Mouse (Mus musculus) erythroid progenitor cell, adult 5-6 weeks (primary cell): Measurements from ENCODE around the gene Adcy10. TPM values are rescaled to one million over a fixed set of nuclear protein-coding genes. Genes with fewer than 3 reads are reported as not detected.

Experiments used
- ATAC-seq: replicated peaks from 2 replicates; pipeline ENCODE4 v1.8.0; 2016; ENCODE audit warnings: moderate number of reproducible peaks, mild to moderate bottlenecking, moderate TSS enrichment, inconsistent platforms; ENCODE audit not compliant: poor library complexity, low FRiP score, severe bottlenecking
- total RNA-seq, 2 experiments: library from RNA; stranded (forward) in 1 of 2; stranded (reverse) in 1 of 2; fragments of 150-400 nt in 1 of 2; fragments of 186-747, 209-891 nt in 1 of 2; gene quantifications; 2 replicates each; pipeline versions ENCODE4 v1.2.3 to v1.2.4; 2015 to 2017; ENCODE audit warnings: low replicate concordance in 2 of 2

Gene Adcy10
- total RNA-seq, 2 experiments from 2014 or later: 0.15 TPM; not detected in 1

DNA sequence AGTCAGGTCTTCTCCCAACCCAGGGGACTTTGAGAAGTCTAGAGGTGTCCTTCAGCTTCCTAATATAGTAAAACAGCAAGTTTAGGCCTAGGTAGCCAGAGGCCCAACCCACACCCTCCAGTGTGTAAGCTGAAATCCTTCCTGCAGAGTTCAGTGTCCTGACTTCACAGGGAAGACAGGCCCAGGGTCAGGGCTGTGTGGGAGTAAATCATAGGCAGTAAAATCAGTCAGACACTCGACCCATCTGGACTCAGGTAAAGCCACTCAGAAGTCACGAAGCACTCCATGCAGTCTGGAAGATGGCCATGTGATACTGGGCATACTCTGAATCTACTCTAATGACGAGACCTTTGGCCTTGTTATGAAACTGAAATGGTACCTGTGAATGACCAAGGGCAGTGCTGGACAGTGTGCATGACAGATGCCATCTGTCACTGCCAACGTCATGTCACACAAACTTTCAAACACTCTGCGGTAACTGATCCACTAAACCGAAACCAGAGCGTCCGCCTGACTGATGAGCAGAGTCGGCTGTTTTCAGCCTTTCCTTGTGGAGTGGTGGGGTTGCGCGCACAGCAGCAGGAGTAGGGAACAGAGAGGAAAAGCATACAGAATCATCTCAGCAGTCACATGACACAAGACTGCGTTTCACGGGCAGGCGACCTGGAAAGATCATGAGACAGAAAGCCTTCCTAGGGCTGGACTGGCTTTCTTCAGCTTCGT is 109.9 kb downstream of the Adcy10 start:
- no peak for ATAC-seq

DNA sequence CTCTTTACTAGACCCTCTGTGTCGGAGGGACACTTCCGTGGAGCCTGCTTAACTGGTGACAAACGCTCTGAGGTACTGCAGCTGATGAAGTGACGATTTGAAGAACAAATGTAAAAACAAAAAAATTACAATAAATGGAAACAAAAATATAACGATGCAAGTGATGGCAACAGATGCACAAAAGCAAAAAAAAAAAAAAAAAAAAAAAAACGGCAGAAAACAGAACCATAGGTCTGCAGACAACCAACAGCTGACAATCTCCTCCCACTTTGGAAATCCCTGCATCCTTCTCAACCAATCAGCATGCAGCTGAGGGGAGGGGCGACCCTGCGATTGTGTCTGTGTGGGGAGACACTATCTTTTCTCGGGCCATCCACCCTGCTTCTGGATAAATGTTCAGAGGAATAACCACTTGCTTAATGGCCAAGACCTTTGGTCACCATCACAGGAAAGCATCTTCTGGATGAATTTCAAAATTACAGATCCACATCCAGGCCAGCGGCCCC is 116.8 kb downstream of the Adcy10 start:
- no peak for ATAC-seq

DNA sequence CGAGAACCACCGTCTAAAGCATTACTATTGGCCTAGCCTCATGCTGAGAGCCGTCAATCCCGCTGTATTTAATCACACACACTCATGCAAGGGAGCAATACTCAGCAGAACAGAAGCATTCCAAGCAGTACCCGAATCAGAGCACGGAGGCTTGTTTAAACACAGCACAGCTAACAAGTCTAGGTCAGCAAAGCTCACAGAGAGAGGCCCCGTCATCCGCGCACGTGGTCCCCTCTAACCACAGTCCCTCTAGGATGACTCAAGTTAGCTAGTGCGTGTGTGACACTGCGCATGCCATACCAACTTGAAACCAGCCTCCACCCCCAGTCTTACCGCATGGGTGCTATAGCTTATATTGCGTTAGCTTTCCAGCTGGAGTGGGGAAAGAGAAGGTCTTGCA is 118.2 kb downstream of the Adcy10 start:
- no peak for ATAC-seq

DNA sequence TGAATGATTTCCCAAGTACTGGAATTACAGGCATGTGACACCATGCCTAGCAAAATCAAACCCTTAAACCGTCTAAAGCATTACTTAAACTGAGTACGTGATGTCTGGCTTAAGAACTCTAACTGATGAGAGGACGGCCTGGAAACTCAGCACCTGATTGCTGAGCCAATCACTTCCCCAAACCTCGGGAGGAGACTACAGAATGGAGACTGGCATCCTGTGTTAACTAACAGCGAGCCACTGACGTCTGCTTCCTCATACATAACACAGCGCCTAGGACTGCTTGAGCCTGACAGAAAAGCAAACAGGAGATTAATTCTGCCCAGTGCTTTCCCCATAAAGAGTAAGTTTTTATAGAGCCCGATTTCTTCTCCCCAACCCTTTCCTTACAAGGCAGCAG is 119.2 kb downstream of the Adcy10 start:
- no peak for ATAC-seq

DNA sequence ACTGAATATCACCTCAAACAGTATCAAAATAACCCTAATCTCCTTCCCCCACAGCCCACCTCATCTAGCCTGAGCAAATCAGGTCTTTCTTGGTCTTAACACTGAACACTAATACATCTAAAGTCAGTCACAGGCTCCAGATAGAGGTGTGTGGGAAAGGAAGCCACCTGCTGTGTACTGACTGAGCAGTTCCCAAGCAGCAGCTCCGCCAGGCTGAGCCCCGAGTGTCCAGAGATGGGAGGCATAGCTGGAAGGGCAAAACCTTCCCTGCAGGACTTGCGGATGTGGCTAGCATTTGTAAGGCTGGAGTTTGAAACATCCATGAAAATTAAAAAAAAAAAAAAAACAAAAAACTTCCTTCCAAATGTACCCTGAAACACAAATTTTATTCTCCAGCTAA is 120.1 kb downstream of the Adcy10 start:
- no peak for ATAC-seq

DNA sequence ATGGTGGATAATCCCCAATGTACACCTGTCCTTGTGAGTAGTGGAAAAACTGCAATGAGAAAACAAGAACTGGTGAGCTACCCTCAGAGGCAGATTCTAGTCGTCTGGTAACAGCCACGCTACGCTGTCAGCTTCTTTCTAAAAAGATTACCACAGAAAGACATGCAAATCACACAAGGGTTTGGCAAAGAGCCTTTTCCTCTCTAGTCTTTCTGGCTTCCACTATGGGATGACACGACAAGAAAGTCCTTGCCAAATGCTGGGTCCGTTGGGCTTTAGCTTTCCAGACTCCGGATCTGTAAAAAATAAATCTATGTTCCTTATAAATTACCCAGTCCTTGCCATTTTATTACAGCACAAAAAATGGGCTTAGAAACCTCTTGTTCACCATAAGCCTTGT is 120.8 kb downstream of the Adcy10 start:
- no peak for ATAC-seq

DNA sequence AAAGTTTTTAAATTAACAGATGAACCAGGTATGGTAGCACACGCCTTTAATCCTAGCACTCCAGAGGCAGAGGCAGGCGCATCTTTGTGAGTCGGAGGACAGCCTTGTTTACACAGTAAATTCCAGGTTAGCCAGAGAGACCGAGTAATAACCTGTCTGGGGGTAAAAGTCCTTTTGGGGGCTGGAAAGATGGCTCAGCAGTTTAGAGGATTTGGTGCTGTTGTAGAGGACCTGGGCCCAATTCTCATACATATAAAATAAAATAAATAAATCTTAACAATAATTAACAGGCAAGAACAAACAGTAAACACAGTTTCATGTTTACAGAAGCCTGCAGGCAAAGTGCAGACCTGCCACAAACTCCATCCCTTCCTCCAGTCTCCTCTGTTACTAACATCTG is 123.9 kb downstream of the Adcy10 start:
- no peak for ATAC-seq

DNA sequence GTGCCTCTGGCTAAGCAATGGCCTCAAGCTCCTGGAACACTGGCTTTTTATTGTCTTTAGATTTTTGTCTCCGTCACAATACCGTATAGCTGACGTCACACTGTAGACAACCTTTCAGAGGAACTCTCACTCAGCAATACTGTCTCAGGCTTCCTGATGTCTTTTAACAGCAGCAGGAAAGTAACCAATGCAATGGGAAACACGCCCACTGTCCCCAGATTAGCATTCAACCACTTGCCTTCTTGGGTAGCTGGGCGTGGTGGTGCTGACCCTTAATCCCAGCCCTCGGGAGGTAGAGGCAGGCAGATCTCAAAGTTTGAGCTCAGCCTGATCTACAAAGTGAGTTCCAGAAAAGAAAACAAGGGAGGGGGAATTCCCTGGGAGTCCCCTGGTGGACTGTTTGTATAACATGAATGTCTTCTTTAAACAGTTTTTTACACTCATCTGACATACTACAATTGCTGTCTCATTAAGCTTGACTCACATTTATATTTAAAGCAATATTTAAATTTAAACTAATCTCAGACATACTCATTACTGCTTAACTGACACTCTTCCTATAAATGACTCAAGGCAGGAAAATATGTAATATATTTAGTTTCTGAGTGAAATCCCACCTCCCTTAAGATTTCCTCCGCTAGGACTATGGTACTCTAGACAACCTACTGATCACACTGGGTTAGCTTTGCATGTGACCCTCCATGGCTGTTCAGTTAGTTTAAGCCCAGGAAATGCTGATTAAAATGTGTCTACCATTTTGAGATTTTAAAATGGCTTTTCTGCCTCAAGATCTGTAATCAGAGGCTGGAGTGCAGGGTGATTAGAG is 124.7 kb downstream of the Adcy10 start:
- no peak for ATAC-seq

DNA sequence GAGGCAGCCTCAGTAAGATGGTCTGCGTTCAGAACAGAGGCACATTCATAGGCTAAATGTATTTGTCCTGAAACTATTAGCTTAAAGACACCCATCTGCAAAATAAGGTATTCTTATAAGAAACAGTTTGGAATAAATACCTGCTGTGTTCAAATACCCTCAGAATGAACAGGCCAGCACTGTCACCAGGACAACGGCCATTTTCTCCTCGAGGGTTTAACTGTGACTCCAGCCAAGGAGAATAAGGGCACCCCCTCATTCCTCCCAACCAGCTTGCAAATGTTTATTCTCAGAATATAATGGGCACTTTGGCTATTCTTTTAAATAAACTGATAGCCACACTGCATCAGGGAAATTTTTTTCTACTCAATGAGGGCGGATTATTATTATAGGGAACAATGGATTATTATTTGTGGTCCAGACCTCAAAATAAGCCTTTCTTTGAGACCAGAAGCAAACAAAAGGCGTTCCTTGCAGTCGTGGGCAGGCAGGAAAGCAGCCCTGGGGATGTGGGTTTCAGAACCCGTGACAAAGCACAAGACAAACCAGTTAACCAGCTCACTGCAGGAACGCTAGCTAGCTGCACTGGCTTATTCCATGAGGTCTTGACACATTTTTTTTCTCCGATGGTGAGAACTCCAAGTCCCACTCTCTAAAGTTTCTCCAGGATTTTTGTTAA is 125.5 kb downstream of the Adcy10 start:
- no peak for ATAC-seq

DNA sequence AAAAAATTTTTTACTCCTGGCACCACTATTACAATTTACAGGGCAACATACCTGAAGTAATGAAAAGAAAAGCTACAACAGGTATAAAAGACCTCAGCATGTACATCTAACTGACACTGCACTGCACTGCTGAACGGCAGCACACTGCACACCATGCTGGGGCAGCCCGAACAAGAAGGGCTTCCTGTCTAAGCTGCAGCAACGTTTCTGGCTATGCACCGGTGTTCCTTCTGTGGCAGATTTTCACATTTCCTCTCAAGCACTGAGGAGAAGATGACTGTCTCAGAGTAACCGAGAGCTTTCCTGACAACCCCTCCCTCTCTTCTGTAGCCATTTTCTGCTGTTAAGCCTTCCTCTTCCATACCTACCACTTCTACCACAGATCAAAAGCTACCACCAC is 127.7 kb downstream of the Adcy10 start:
- no peak for ATAC-seq

DNA sequence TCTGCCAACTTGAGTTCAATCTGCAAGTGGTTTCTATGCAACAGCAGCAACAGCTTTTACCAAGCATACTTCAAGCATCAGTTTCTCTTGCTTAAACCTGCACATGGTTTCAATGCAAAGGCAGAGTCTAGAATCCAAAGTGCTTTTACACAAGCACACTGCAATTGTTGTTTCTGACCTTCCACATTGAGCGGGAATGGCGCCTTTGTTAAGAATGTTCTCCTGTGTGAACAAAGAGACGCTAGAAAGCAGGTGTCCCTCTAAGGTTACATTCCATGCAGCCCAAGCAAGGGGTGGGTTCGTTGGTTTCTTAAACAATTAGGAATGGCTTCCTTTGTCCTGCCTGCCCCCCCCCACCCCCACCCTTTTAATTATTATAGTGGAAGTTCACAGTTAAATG is 128.9 kb downstream of the Adcy10 start:
- no peak for ATAC-seq

DNA sequence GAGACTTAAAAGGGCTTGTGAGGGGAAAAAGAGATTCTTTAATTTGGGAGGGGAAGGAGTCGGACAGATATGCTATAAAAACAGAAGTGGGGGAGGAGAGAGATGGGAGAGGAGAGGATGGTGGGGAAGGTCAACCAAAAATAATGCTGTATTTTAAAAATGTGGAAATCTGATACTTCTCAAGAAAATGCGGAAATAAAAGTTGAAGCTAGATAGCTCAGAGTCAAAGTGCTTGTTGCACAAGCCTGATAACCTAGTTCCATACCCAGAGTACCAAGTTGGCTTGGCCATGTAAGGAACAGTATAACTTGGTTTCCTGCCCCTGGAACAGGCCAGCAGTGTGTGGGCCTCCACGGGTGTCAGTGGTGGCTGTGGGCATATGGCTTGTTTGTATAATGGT is 129.8 kb downstream of the Adcy10 start:
- no peak for ATAC-seq

DNA sequence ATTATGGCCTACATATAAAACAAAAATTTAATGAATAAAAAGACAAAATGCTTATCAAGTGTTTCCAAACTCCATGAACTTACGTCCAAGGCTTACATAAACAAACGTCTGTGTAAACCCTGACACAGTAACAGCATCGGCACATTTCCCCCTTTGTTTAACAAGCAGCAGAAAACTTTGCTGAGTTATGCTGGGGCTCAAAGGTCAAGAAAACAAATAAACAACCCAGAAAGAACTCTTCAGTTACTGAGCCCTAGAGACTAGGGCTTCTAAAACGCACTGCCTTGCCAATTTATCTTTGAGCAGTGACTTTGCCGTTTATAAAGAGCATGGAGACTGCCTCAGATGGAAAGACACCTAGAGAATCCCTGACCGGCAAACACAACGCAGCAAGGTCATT is 131.7 kb downstream of the Adcy10 start:
- ATAC-seq: no peak

DNA sequence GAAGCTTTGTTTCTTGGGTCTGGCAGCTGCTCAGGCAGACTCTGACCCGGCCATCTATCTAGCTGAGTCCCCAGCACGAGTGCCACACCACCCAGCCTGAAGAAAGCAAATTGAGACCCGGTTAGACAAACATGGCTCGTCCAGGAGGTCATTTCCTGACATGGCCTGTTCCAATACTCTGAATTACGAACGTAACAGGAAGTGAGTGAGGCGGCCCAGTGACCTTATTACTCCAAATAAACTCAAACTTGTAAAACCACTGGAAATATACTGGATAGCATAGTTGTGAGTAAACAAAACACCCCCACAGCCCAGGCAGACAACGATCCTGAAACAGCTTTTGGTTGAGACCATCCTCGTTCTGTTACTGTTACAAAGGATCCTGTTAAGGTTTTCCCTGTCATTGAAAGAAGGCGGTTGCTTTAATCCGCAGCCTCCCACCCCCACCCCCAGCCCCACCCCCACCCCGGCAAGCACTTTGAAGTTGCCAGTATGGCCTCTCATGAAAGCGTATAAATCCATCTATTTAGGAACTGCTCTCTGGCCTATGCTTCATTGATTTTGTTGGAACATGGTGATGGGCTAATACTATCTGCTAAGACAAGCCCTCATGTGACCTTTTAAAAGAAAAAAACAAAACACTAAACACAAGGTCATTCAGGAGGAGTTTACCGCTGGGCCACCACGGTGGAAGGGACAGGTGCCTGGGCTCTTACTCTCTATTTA is 132.3 kb downstream of the Adcy10 start:
- ATAC-seq: no peak

DNA sequence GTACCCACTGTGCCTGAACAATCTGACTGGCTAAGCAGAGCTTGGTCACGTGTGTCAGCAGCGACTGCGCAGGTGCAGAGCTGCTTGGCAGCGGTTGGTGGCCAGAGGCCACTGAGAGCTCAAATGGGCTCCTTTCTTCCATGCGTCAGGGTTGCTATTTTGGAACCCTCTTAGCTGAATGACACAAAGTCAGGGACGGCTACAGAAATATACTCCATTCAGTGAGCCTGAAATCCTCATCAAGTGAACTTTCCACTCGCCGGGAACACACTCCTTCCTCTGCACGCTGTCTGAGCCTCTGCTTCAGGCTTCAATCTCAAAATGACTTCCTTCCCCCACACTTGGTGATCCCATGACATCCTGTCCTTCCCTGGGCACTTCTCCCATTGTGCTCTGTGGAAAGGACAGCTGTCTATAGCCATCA is 133.2 kb downstream of the Adcy10 start:
- ATAC-seq: no peak

DNA sequence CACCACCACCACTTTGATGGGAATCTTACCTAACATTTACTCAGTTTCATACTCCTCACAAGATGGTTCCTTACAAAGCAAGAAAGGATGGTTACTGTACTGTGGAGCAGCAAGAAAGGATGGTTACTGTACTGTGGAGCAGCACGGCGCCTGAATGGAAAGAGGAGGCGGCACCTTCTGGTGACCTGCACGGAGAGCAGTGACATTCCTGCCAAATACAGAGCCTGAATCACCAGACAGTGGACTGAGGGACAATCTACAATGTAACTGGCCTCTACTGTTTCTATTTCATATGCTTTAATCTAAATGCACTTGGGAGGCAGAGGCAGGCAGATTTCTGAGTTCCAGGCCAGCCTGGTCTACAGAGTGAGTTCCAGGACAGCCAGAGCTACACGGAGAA is 140.1 kb downstream of the Adcy10 start:
- no peak for ATAC-seq

DNA sequence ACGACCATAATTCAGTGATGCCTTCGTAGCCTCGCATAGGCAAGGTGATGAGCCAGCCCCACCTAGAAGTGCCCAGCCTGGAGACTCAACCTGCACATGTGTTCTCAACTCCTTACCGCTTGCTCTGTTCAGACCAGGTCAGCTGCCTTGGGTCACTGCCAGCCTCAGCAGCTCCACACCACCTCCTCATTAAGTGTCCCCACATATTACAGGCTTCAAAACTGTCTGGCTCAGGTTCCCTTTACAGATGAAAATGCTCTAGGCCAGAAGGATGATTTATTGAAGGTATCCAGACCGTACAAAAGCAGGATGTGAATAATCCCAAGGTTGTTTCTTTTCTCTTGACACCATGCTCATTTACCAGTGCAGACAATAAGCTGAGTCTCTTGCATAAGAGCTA is 140.9 kb downstream of the Adcy10 start:
- no peak for ATAC-seq
